Mouse (Mus musculus): ENCODE measurements around the gene Nid1. TPM values are rescaled to one million over a fixed set of nuclear protein-coding genes. Genes with fewer than 3 reads are reported as not detected.
"Not testable (repeated sequence)": the region's sequence is repeated elsewhere in the genome, so short reads cannot be mapped to it uniquely, and the experiment has no call there.

Gene Nid1
- total and polyA plus RNA-seq, 2 experiments: 9.0 to 10.4 TPM

DNA sequence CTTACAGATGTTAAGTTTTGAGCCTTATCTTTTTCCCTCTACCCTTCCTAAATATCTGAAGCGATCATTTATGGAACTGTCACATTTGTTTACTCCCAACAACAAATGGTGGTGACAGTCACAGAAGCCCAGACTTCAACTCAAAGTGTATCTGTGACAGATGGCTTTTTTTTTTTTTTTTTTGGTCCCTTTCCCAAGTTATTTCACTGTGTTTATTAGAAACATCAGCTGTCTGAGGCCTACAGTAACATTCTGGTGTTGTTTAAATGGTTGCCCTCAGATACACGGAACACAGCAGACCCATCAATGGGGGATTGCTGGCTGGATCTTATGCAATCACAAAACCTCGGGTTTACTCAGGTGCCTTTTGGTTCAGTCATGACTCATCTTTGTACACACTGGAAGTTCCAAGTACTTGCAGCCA lies 34.0 kb downstream of the Nid1 start:
- no peak for TF ChIP-seq POLR2A (IDR thresholded peaks at IDR 0.05; ENCODE audit: extremely low read depth, insufficient read depth, low read length)
- TF ChIP-seq CTCF (IDR thresholded peaks at IDR 0.05; ENCODE audit: low read depth, low read length): no peak
- Histone ChIP-seq H3K27me3 (ENCODE audit: control insufficient read depth, insufficient read depth, low read length) (no peaks in the 10 kb centered on the region), H3K79me2 (ENCODE audit: control insufficient read depth, insufficient read depth, low read length) (no peaks in the 10 kb centered on the region), H3K27ac (replicated peaks; ENCODE audit: insufficient read depth, low read depth, low read length) (no peak overlapping the region), H3K36me3 (ENCODE audit: control insufficient read depth, insufficient read depth, low read length) (no peaks in the 10 kb centered on the region), H3K4me1 (ENCODE audit: control insufficient read depth, insufficient read depth, low read length) (no peaks in the 10 kb centered on the region; the same call in 1 of the 2 replicates), H3K9ac (ENCODE audit: low read depth, low read length) (no peak overlapping the region), H3K4me3 (ENCODE audit: insufficient read depth, low read depth, low read length) (no peak overlapping the region)
- peak; percentile 54 for DNase-seq (ENCODE audit: extremely low read depth, low read depth, low spot score)
- 23% methylated on average over 3 of the region's 3 CpGs for WGBS

GRCm38 (mm10) chr13:13474464-13474863 lies 37.1 kb downstream of the Nid1 start:
- DNase-seq (ENCODE audit: extremely low read depth, low read depth, low spot score); H3K27me3 ChIP-seq (ENCODE audit: control insufficient read depth, insufficient read depth, low read length); H3K4me3 ChIP-seq (ENCODE audit: insufficient read depth, low read depth, low read length); H3K36me3 ChIP-seq (ENCODE audit: control insufficient read depth, insufficient read depth, low read length); H3K9ac ChIP-seq (ENCODE audit: low read depth, low read length); H3K4me1 ChIP-seq (ENCODE audit: control insufficient read depth, insufficient read depth, low read length); H3K27ac ChIP-seq (replicated peaks; ENCODE audit: insufficient read depth, low read depth, low read length); H3K79me2 ChIP-seq (ENCODE audit: control insufficient read depth, insufficient read depth, low read length): not testable (repeated sequence)
- WGBS: 92% methylated on average over 3 of the region's 3 CpGs

DNA sequence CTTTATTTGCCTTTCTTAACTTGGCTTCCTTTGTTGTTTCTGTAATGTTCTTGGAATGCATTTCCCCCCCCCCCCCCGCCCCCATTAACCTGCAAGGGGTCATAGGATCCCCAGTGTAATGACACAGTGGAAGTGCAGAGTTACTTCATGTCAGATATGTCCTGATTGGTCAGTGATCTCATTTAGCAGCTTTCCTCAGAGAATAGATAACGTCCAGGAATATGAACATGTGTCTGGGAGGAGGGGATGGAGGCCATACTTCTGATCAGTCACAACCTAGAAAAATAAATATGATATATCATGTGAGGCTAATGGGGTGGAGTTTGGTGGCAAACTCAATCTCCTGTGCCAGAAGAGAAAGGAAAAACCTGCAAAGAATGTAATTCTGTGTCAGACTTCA lies 37.6 kb downstream of the Nid1 start:
- 84% methylated on average over 2 of the region's 2 CpGs for WGBS
- Histone ChIP-seq H3K9ac (ENCODE audit: low read depth, low read length) (no peak overlapping the region), H3K27me3 (ENCODE audit: control insufficient read depth, insufficient read depth, low read length) (no peaks in the 10 kb centered on the region), H3K27ac (replicated peaks; ENCODE audit: insufficient read depth, low read depth, low read length) (no peak overlapping the region), H3K4me3 (ENCODE audit: insufficient read depth, low read depth, low read length) (no peak overlapping the region), H3K79me2 (ENCODE audit: control insufficient read depth, insufficient read depth, low read length) (no peaks in the 10 kb centered on the region), H3K4me1 (ENCODE audit: control insufficient read depth, insufficient read depth, low read length) (no peaks in the 10 kb centered on the region; the same call in 1 of the 2 replicates), H3K36me3 (ENCODE audit: control insufficient read depth, insufficient read depth, low read length) (no peaks in the 10 kb centered on the region)
- DNase-seq (ENCODE audit: extremely low read depth, low read depth, low spot score): no peak
- TF ChIP-seq POLR2A (IDR thresholded peaks at IDR 0.05; ENCODE audit: extremely low read depth, insufficient read depth, low read length): no peak
- no peak for TF ChIP-seq CTCF (IDR thresholded peaks at IDR 0.05; ENCODE audit: low read depth, low read length)

DNA sequence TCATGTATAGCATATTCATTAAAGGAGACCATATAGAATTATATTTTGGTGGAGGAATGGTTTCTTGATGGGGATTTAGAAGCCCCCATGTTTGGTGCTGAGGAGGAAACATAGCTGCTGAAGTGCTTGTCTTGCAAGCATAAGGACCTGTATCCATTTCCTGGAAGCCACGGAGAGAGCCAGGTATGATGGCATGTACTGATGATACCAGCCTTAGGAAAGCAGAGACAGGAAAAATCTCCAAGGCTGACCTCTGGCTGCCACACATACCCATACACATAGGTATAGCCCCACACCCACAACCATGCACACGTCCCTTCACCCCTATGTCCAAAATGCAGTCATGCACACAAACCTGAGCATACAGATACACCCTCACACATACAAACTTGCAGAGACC lies 39.2 kb downstream of the Nid1 start:
- no peaks in the 10 kb centered on the region; the same call in 1 of the 2 replicates for H3K4me1 ChIP-seq (ENCODE audit: control insufficient read depth, insufficient read depth, low read length)
- TF ChIP-seq POLR2A (IDR thresholded peaks at IDR 0.05; ENCODE audit: extremely low read depth, insufficient read depth, low read length) (no peak), CTCF (IDR thresholded peaks at IDR 0.05; ENCODE audit: low read depth, low read length) (no peak)
- H3K36me3 ChIP-seq (ENCODE audit: control insufficient read depth, insufficient read depth, low read length): no peaks in the 10 kb centered on the region
- no peaks in the 10 kb centered on the region for H3K27me3 ChIP-seq (ENCODE audit: control insufficient read depth, insufficient read depth, low read length)
- no peak overlapping the region for H3K9ac ChIP-seq (ENCODE audit: low read depth, low read length)
- H3K27ac ChIP-seq (replicated peaks; ENCODE audit: insufficient read depth, low read depth, low read length): no peak overlapping the region
- DNase-seq (ENCODE audit: extremely low read depth, low read depth, low spot score): no peak
- H3K4me3 ChIP-seq (ENCODE audit: insufficient read depth, low read depth, low read length): no peak overlapping the region
- no peaks in the 10 kb centered on the region for H3K79me2 ChIP-seq (ENCODE audit: control insufficient read depth, insufficient read depth, low read length)
- 98% methylated on average over 2 of the region's 2 CpGs for WGBS

- H3K27me3 ChIP-seq (ENCODE audit: control insufficient read depth, insufficient read depth, low read length): no peaks in the 10 kb centered on the region
- no peaks in the 10 kb centered on the region for H3K79me2 ChIP-seq (ENCODE audit: control insufficient read depth, insufficient read depth, low read length)
- 90% methylated on average over 2 of the region's 2 CpGs for WGBS
- DNase-seq (ENCODE audit: extremely low read depth, low read depth, low spot score): no peak
- H3K4me1 ChIP-seq (ENCODE audit: control insufficient read depth, insufficient read depth, low read length): no peaks in the 10 kb centered on the region; the same call in 1 of the 2 replicates
- H3K4me3 ChIP-seq (ENCODE audit: insufficient read depth, low read depth, low read length): no peak overlapping the region
- H3K9ac ChIP-seq (ENCODE audit: low read depth, low read length): no peak overlapping the region
- H3K36me3 ChIP-seq (ENCODE audit: control insufficient read depth, insufficient read depth, low read length): no peaks in the 10 kb centered on the region
- TF ChIP-seq CTCF (IDR thresholded peaks at IDR 0.05; ENCODE audit: low read depth, low read length) (no peak), POLR2A (IDR thresholded peaks at IDR 0.05; ENCODE audit: extremely low read depth, insufficient read depth, low read length) (no peak)
- H3K27ac ChIP-seq (replicated peaks; ENCODE audit: insufficient read depth, low read depth, low read length): no peak overlapping the region
Observed at GRCm38 (mm10) chr13:13477046-13477445, 39.7 kb downstream of the Nid1 start.

DNA sequence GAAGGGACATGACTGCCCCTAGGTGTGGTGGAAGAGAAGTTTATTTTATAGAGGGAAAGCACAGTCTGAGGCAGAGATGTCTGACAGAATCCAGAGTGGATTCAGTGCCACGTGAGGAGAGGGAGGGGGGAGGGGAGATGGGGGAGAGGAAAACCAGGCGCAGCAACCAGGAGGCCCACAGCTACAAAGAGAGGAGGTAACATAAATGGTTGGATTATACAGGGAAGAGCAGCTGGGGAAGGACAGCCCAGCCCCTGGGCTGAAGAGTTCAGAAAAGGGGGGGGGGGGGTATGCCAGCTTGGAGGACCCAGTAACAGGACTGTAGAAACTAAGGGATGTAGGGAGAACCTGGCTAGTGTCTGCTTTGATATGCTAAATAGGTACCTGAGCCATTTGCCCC lies 42.6 kb downstream of the Nid1 start:
- WGBS: 39% methylated on average over 2 of the region's 2 CpGs
- no peak for DNase-seq (ENCODE audit: extremely low read depth, low read depth, low spot score)
- H3K27me3 ChIP-seq (ENCODE audit: control insufficient read depth, insufficient read depth, low read length): no peaks in the 10 kb centered on the region
- no peak for TF ChIP-seq POLR2A (IDR thresholded peaks at IDR 0.05; ENCODE audit: extremely low read depth, insufficient read depth, low read length)
- no peak for TF ChIP-seq CTCF (IDR thresholded peaks at IDR 0.05; ENCODE audit: low read depth, low read length)
- no peaks in the 10 kb centered on the region for H3K36me3 ChIP-seq (ENCODE audit: control insufficient read depth, insufficient read depth, low read length)
- no peak overlapping the region for H3K4me3 ChIP-seq (ENCODE audit: insufficient read depth, low read depth, low read length)
- no peaks in the 10 kb centered on the region for H3K79me2 ChIP-seq (ENCODE audit: control insufficient read depth, insufficient read depth, low read length)
- no peaks in the 10 kb centered on the region for H3K4me1 ChIP-seq (ENCODE audit: control insufficient read depth, insufficient read depth, low read length)
- no peak overlapping the region for H3K27ac ChIP-seq (replicated peaks; ENCODE audit: insufficient read depth, low read depth, low read length)
- no peak overlapping the region for H3K9ac ChIP-seq (ENCODE audit: low read depth, low read length)
